23 mouse cellular contexts compared by ENCODE assay signal in the genomic region with DNA sequence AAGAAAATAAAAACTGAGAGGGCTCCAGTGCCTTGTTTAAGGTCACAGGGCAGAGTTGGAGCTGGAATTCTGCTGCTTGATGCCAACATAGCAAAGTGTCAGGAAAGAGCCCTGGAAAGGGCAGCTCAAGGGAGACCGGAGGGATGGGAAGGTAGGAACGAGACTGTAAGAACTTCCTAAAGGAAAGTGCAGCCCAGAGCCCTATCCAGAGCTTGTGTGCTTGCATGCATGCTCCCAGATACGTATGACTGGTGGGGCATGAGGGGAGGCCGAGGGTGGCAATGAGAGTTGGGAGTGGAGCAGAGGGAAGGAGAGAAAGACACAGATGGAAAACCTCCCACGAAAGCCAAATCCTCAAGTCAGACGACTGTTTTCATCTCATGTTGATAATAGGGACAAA.
DNase-seq lines count a peak whose midpoint lies in the region; ATAC-seq and TF ChIP-seq lines count a peak whose summit lies in the region.
"Had no signal": no experiment of that assay in that cellular context is flagged by ENCODE, and none has a peak within 500 bp of the region (broad histone marks: within the 10 kb centered on the region; RNA-seq: fewer than 3 reads in every experiment).

No protein-coding gene starts in this region.

- H3K27ac ChIP-seq in liver, embryonic 11.5 days (ENCODE audit: low read depth, low read length), result no peak overlapping the region
- H3K27ac ChIP-seq in liver, postnatal 0 days (ENCODE audit: low read depth), result no peak overlapping the region
- no peak overlapping the region for H3K27ac ChIP-seq in embryonic facial prominence, embryonic 10.5 days (replicated peaks)
- H3K27ac ChIP-seq: embryonic facial prominence, embryonic 13.5 days; embryonic facial prominence, embryonic 15.5 days; forebrain, embryonic 10.5 days; forebrain, embryonic 13.5 days; forebrain, embryonic 15.5 days had no signal

- no peak overlapping the region for H3K9ac ChIP-seq in liver, embryonic 11.5 days (ENCODE audit: low read depth, low read length)
- H3K9ac ChIP-seq in liver, postnatal 0 days (replicated peaks), result no peak overlapping the region
- H3K9ac ChIP-seq: embryonic facial prominence, embryonic 13.5 days; embryonic facial prominence, embryonic 15.5 days; forebrain, embryonic 13.5 days; forebrain, embryonic 15.5 days had no signal

- H3K4me3 ChIP-seq in liver, embryonic 11.5 days (ENCODE audit: low read depth, low read length), result no peak overlapping the region
- H3K4me3 ChIP-seq in liver, postnatal 0 days (ENCODE audit: low read depth, low read length), result no peak overlapping the region
- H3K4me3 ChIP-seq in embryonic facial prominence, embryonic 10.5 days, result no peak overlapping the region
- H3K4me3 ChIP-seq: embryonic facial prominence, embryonic 13.5 days; embryonic facial prominence, embryonic 15.5 days; erythroblast, embryonic 14.5 days; forebrain, embryonic 10.5 days; forebrain, embryonic 13.5 days; forebrain, embryonic 15.5 days had no signal

- intact Hi-C loops in heart, postnatal 10 days (cut with DNase I), result no loop called here

- peak; percentile 52 for DNase-seq in heart, adult 11 months
- DNase-seq in heart, postnatal 10 days, result no peak
- DNase-seq in liver, embryonic 11.5 days (ENCODE audit: low spot score), result peak; percentile 20
- DNase-seq in liver, postnatal 0 days, result no peak
- DNase-seq in right cerebral cortex, postnatal 10 days (ENCODE audit: low spot score in 2 of 2), result peak; percentile 16 to 17
- no peak for DNase-seq in right cerebral cortex, postnatal 14 days
- peak; percentile 4 for DNase-seq in embryonic facial prominence, embryonic 10.5 days (ENCODE audit: low spot score)
- DNase-seq in embryo, embryonic 10.5 days (ENCODE audit: low spot score), result no peak
- DNase-seq: adrenal gland, adult 8-10 months; adrenal gland, postnatal 14 days; adrenal gland, postnatal 36 days; cerebellum, adult 11 months; cerebellum, adult 18-20 months; cerebellum, adult 8-10 months; cerebellum, adult 9-11 months; cerebellum, postnatal 14 days; cerebellum, postnatal 36 days had no signal

- H3K4me2 ChIP-seq in liver, embryonic 11.5 days, result no peak overlapping the region
- no peak overlapping the region for H3K4me2 ChIP-seq in liver, postnatal 0 days (ENCODE audit: low read depth, low read length)
- H3K4me2 ChIP-seq: embryonic facial prominence, embryonic 13.5 days; embryonic facial prominence, embryonic 15.5 days; forebrain, embryonic 13.5 days; forebrain, embryonic 15.5 days had no signal

- TF ChIP-seq EP300 in liver, postnatal 0 days (IDR thresholded peaks at IDR 0.05; ENCODE audit: low read depth), result no peak

- no peaks in the 10 kb centered on the region for H3K9me3 ChIP-seq in liver, embryonic 11.5 days (ENCODE audit: control insufficient read depth, low read length)
- no peaks in the 10 kb centered on the region for H3K9me3 ChIP-seq in liver, postnatal 0 days (ENCODE audit: low read length)
- H3K9me3 ChIP-seq in embryonic facial prominence, embryonic 10.5 days, result no peaks in the 10 kb centered on the region
- H3K9me3 ChIP-seq: embryonic facial prominence, embryonic 13.5 days; embryonic facial prominence, embryonic 15.5 days; forebrain, embryonic 10.5 days; forebrain, embryonic 13.5 days; forebrain, embryonic 15.5 days had no signal

- no peak for TF ChIP-seq CTCF in liver, postnatal 0 days (IDR thresholded peaks at IDR 0.05; ENCODE audit: low read depth)

- no peak for ATAC-seq in liver, embryonic 11.5 days (replicated peaks; ENCODE audit: low FRiP score)
- ATAC-seq in liver, postnatal 0 days, result no peak
- ATAC-seq: forebrain, embryonic 13.5 days; forebrain, embryonic 15.5 days had no signal

- H3K36me3 ChIP-seq in liver, embryonic 11.5 days (ENCODE audit: control insufficient read depth, insufficient read depth, low read length), result no peaks in the 10 kb centered on the region
- H3K36me3 ChIP-seq in liver, postnatal 0 days (replicated peaks; ENCODE audit: insufficient read depth, low read length), result no peaks in the 10 kb centered on the region
- no peaks in the 10 kb centered on the region for H3K36me3 ChIP-seq in embryonic facial prominence, embryonic 10.5 days (replicated peaks)
- H3K36me3 ChIP-seq: embryonic facial prominence, embryonic 13.5 days; embryonic facial prominence, embryonic 15.5 days; forebrain, embryonic 10.5 days; forebrain, embryonic 15.5 days had no signal

- H3K4me1 ChIP-seq in liver, embryonic 11.5 days (replicated peaks; ENCODE audit: control insufficient read depth, insufficient read depth, low read length), result no peaks in the 10 kb centered on the region
- H3K4me1 ChIP-seq in liver, postnatal 0 days (ENCODE audit: insufficient read depth), result no peaks in the 10 kb centered on the region
- peaks cover 23% of the 10 kb centered on the region; the same call in 1 of the 2 replicates for H3K4me1 ChIP-seq in embryonic facial prominence, embryonic 10.5 days

- 70% methylated on average over 6 of the region's 6 CpGs for WGBS in liver, embryonic 11.5 days
- 79% methylated on average over 6 of the region's 6 CpGs for WGBS in liver, postnatal 0 days (ENCODE audit: insufficient replicate concordance)
- 87% methylated on average over 6 of the region's 6 CpGs for WGBS in embryonic facial prominence, embryonic 10.5 days

- H3K27me3 ChIP-seq in liver, embryonic 11.5 days (replicated peaks; ENCODE audit: control insufficient read depth, insufficient read depth, low read length), result no peaks in the 10 kb centered on the region
- H3K27me3 ChIP-seq in liver, postnatal 0 days (ENCODE audit: insufficient read depth, low read length), result no peaks in the 10 kb centered on the region
- H3K27me3 ChIP-seq in embryonic facial prominence, embryonic 10.5 days (replicated peaks; ENCODE audit: low read depth, poor library complexity, severe bottlenecking), result no peaks in the 10 kb centered on the region; the same call in 1 of the 2 replicates
- H3K27me3 ChIP-seq: embryonic facial prominence, embryonic 13.5 days; embryonic facial prominence, embryonic 15.5 days; forebrain, embryonic 15.5 days had no signal

Comparison
In these comparisons a context has a peak if more than half of its experiments do, and no peak if none do; other contexts are left out.
1. DNase-seq: peak in heart, adult 11 months (single experiment), liver, embryonic 11.5 days (single experiment), right cerebral cortex, postnatal 10 days (2 of 2) and embryonic facial prominence, embryonic 10.5 days (single experiment); none in heart, postnatal 10 days (0 of 2), liver, postnatal 0 days (single experiment), right cerebral cortex, postnatal 14 days (single experiment) and embryo, embryonic 10.5 days (single experiment).